Mouse (Mus musculus) liver, embryonic 14.5 days (tissue): Measurements from ENCODE around the gene Anks1b.

Experiments used
- CTCF ChIP-seq: IDR thresholded peaks from 2 replicates; pipeline ENCODE4 v1.5.1; 2016; ENCODE audit warnings: antibody characterized with exemption, low read depth, control low read depth
- EP300 ChIP-seq: IDR thresholded peaks from 2 replicates; pipeline ENCODE4 v1.6.1; 2016; ENCODE audit warnings: antibody characterized with exemption, low read depth

DNA sequence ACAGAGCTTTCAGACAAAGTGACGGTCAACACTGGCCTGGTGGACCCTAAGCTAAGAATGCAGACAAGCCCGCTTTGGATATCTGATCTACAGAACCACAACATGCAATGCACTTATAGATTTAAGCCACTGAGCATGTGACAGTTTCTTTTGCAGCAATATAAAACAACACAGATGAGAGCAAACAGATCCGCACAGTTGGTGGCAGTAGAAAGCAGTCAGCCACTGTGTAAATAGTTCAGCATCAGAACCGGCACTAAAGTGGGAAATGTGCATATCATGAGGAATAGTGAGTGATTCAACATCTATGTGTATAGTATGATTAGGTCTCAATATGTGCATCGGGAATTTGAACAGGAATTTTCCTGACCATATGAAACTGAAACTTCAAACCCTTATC is 867.6 kb downstream of the Anks1b start:
- TF ChIP-seq CTCF (no peak), EP300 (no peak)
